In the genomic region with DNA sequence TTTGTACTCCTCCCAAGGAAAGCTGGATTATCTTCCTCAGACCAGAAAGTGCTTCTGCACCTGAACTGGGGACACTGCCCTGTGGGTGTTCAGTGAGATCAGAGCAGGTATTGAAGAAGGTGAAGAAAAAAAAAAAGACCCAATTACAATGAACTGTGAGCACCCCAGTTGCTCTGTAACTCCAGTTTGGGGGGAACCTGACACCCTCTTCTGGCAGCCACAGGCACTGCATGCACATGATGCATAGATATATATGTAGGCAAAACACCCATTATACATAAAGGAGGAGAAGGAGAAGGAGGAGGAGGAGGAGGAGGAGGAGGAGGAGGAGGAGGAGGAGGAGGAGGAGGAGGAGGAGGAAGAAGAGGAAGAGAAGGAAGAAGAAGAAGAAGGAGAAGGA, we compare ENCODE assay signal across 17 mouse cellular contexts. TPM values are rescaled to one million over a fixed set of nuclear protein-coding genes. Genes with fewer than 3 reads are reported as not detected.
DNase-seq lines count a peak whose midpoint lies in the region; ATAC-seq and TF ChIP-seq lines count a peak whose summit lies in the region.
"Had no signal": no experiment of that assay in that cellular context is flagged by ENCODE, and none has a peak within 500 bp of the region (broad histone marks: within the 10 kb centered on the region; RNA-seq: fewer than 3 reads in every experiment).

No protein-coding gene starts in this region.

- H3K9me3 ChIP-seq in kidney, postnatal 0 days (replicated peaks; ENCODE audit: low read length), result no peaks in the 10 kb centered on the region
- no peaks in the 10 kb centered on the region for H3K9me3 ChIP-seq in MEL (replicated peaks; ENCODE audit: insufficient read depth, low read length)
- H3K9me3 ChIP-seq in hindbrain, embryonic 16.5 days (ENCODE audit: control insufficient read depth, low read length), result no peaks in the 10 kb centered on the region
- H3K9me3 ChIP-seq: hindbrain, embryonic 10.5 days had no signal

- no peak for ATAC-seq in kidney, postnatal 0 days (replicated peaks; ENCODE audit: low FRiP score, low read depth)
- ATAC-seq in hindbrain, embryonic 16.5 days, result no peak
- no peak for ATAC-seq in erythroid progenitor cell, adult 5-6 weeks (replicated peaks; ENCODE audit: low FRiP score, poor library complexity, severe bottlenecking)
- ATAC-seq: forebrain, embryonic 14.5 days had no signal

- TF ChIP-seq POLR2A in MEL (IDR thresholded peaks at IDR 0.05; ENCODE audit: control insufficient read depth in 1 of 2, insufficient read depth in 1 of 2, low read depth in 1 of 2, low read length in 2 of 2, poor library complexity in 1 of 2), result no peak
- no peak for TF ChIP-seq POLR2A in small intestine, adult 2 months (IDR thresholded peaks at IDR 0.05; ENCODE audit: low read depth, low read length)

- peak; percentile 32 for TF ChIP-seq RAD21 in MEL (IDR thresholded peaks at IDR 0.05; ENCODE audit: low read depth, low read length)

- H3K4me2 ChIP-seq in kidney, postnatal 0 days (ENCODE audit: low read length), result no peak overlapping the region
- H3K4me2 ChIP-seq in hindbrain, embryonic 16.5 days (ENCODE audit: low read length), result no peak overlapping the region

- no peaks in the 10 kb centered on the region for H3K4me1 ChIP-seq in kidney, postnatal 0 days (replicated peaks; ENCODE audit: insufficient read depth, low read length)
- H3K4me1 ChIP-seq in MEL (ENCODE audit: control insufficient read depth in 1 of 2, insufficient read depth in 2 of 2, low read length in 2 of 2), result no peaks in the 10 kb centered on the region
- H3K4me1 ChIP-seq in small intestine, adult 2 months (ENCODE audit: control insufficient read depth, insufficient read depth, insufficient read length, low read length), result no peaks in the 10 kb centered on the region
- no peaks in the 10 kb centered on the region for H3K4me1 ChIP-seq in hindbrain, embryonic 16.5 days (ENCODE audit: control insufficient read depth, insufficient read depth, low read depth, low read length)
- H3K4me1 ChIP-seq: hindbrain, embryonic 10.5 days had no signal

- H3K79me2 ChIP-seq in MEL (ENCODE audit: control insufficient read depth, insufficient read depth, low read length, poor library complexity), result no peaks in the 10 kb centered on the region

- H3K9ac ChIP-seq in kidney, postnatal 0 days (ENCODE audit: low read depth, low read length), result no peak overlapping the region
- no peak overlapping the region for H3K9ac ChIP-seq in MEL (ENCODE audit: control insufficient read depth, low read depth, low read length, poor library complexity, severe bottlenecking)
- H3K9ac ChIP-seq in hindbrain, embryonic 16.5 days (ENCODE audit: low read depth, low read length), result no peak overlapping the region

- H3K36me3 ChIP-seq in kidney, postnatal 0 days (ENCODE audit: insufficient read depth, low read length), result no peaks in the 10 kb centered on the region
- no peaks in the 10 kb centered on the region for H3K36me3 ChIP-seq in MEL (ENCODE audit: control insufficient read depth in 1 of 2, insufficient read depth in 2 of 2, low read length in 2 of 2)
- no peaks in the 10 kb centered on the region for H3K36me3 ChIP-seq in small intestine, adult 2 months (ENCODE audit: control insufficient read depth, insufficient read depth, low read length)
- no peaks in the 10 kb centered on the region for H3K36me3 ChIP-seq in hindbrain, embryonic 16.5 days (ENCODE audit: control insufficient read depth, insufficient read depth, low read length)
- H3K36me3 ChIP-seq: hindbrain, embryonic 10.5 days had no signal

- H3K4me3 ChIP-seq in kidney, postnatal 0 days (replicated peaks; ENCODE audit: low read depth, low read length), result no peak overlapping the region
- no peak overlapping the region for H3K4me3 ChIP-seq in MEL (ENCODE audit: control insufficient read depth in 1 of 2, insufficient read depth in 1 of 2, low read depth in 2 of 2, low read length in 2 of 2)
- H3K4me3 ChIP-seq in small intestine, adult 2 months (ENCODE audit: low read depth, low read length), result no peak overlapping the region
- no peak overlapping the region for H3K4me3 ChIP-seq in hindbrain, embryonic 16.5 days (ENCODE audit: low read length)
- H3K4me3 ChIP-seq: hindbrain, embryonic 10.5 days had no signal

- no peak for DNase-seq in kidney, postnatal 0 days (ENCODE audit: low spot score)
- DNase-seq in kidney, postnatal 25 days, result no peak
- peak; percentile 71 to 74 for DNase-seq in B cell, adult 2 months
- peak; percentile 35 for DNase-seq in MEL (ENCODE audit: low read depth, low spot score)
- DNase-seq in layer of hippocampus, adult 11-12 months (ENCODE audit: low spot score), result no peak

- H3K27me3 ChIP-seq in kidney, postnatal 0 days (ENCODE audit: insufficient read depth, low read length), result no peaks in the 10 kb centered on the region
- H3K27me3 ChIP-seq in MEL (ENCODE audit: control insufficient read depth in 1 of 2, insufficient read depth in 2 of 2, low read length in 2 of 2), result peaks cover 0 to 2% of the 10 kb centered on the region in 2 experiments; a peak in 2 of 4 replicates
- no peaks in the 10 kb centered on the region for H3K27me3 ChIP-seq in small intestine, adult 2 months (ENCODE audit: control insufficient read depth, insufficient read depth, low read length)
- H3K27me3 ChIP-seq in hindbrain, embryonic 16.5 days (replicated peaks; ENCODE audit: control insufficient read depth, insufficient read depth, low read length), result no peaks in the 10 kb centered on the region

- no peak overlapping the region for H3K27ac ChIP-seq in kidney, postnatal 0 days
- H3K27ac ChIP-seq in MEL (ENCODE audit: control insufficient read depth, low read depth, low read length), result no peak overlapping the region
- no peak overlapping the region for H3K27ac ChIP-seq in small intestine, adult 2 months (ENCODE audit: insufficient read depth, low read depth, low read length)
- no peak overlapping the region for H3K27ac ChIP-seq in hindbrain, embryonic 16.5 days (ENCODE audit: low read depth, low read length)
- H3K27ac ChIP-seq: hindbrain, embryonic 10.5 days had no signal

- no peak for TF ChIP-seq EP300 in MEL (IDR thresholded peaks at IDR 0.05; ENCODE audit: low read depth in 1 of 2, low read length in 2 of 2)

- peak; percentile 46 for TF ChIP-seq CTCF in kidney, postnatal 0 days (IDR thresholded peaks at IDR 0.05; ENCODE audit: low read depth)
- TF ChIP-seq CTCF in MEL (IDR thresholded peaks at IDR 0.05 in 2 of 3, conservative IDR thresholded peaks at IDR 0.05 in 1 of 3; ENCODE audit: control insufficient read depth in 1 of 3, insufficient read depth in 1 of 3, low read depth in 2 of 3, low read length in 3 of 3, poor library complexity in 1 of 3, severe bottlenecking in 1 of 3), result peak; percentile 43 to 60 (median 48); a peak in 5 of 6 replicates
- TF ChIP-seq CTCF in small intestine, adult 2 months (IDR thresholded peaks at IDR 0.05; ENCODE audit: extremely low read depth, insufficient read length, insufficient replicate concordance, low read depth, low read length), result peak; percentile 24; the same call in 1 of the 2 replicates

TF ChIP-seq in MEL, 35 proteins besides CTCF, POLR2A, EP300 and RAD21:
- peak; percentile 54 for TF ChIP-seq SMC3 (IDR thresholded peaks at IDR 0.05; ENCODE audit: low read depth, low read length)
- 0 out of 2 replicates have a peak, but pooled peaks have one; percentile 22 for TF ChIP-seq ZNF384 (IDR thresholded peaks at IDR 0.05; ENCODE audit: low read depth, low read length)
- no peak for TF ChIP-seq ZMIZ1 (IDR thresholded peaks at IDR 0.05; ENCODE audit: low read depth, low read length)
- TF ChIP-seq ZC3H11A (IDR thresholded peaks at IDR 0.05; ENCODE audit: low read depth, low read length), result peak; percentile 15; the same call in 1 of the 2 replicates
TF ChIP-seq in MEL: peak in this region for 3.

RNA-seq across cellular contexts. Expression of a gene that starts 13.4 kb away (rescaled TPM):
- 0.18 TPM in 1 of 2 replicates, not detected in the other for polyA plus RNA-seq in kidney, postnatal 0 days (2015; fragmentation: Nextera tagmentation; extraction: Ambion mirVana)
- not detected in 2 replicates for total RNA-seq in MEL (2012; rRNA removed)
- polyA plus RNA-seq in MEL (2012; ENCODE audit: insufficient read depth in 1 of 2, insufficient read length in 2 of 2, low read depth in 1 of 2, low replicate concordance in 2 of 2, missing spikeins in 1 of 2), result not detected
- not detected in 2 replicates for polyA plus RNA-seq in small intestine, adult 2 months (2012; rRNA removed)
- not detected in 2 replicates for polyA plus RNA-seq in hindbrain, embryonic 16.5 days (2015; fragmentation: Nextera tagmentation; extraction: Ambion mirVana)
- not detected in 2 replicates for total RNA-seq in erythroid progenitor cell, adult 5-6 weeks (2015; ENCODE audit: low replicate concordance)
- total RNA-seq in erythroid progenitor cell, adult 5-6 weeks (2017; ENCODE audit: low replicate concordance), result not detected in 2 replicates
- total RNA-seq: left cerebral cortex, adult 18-20 months; monocyte, adult 5-6 weeks had no signal
- polyA plus RNA-seq: forebrain, embryonic 14.5 days; gonadal fat pad, adult 2 months; hindbrain, embryonic 10.5 days; kidney, embryonic 16.5 days; liver, embryonic 16.5 days; stomach, embryonic 16.5 days had no signal

RNA-seq across cellular contexts. Expression of a gene that starts 15.2 kb away (rescaled TPM):
- polyA plus RNA-seq in kidney, postnatal 0 days (2015; fragmentation: Nextera tagmentation; extraction: Ambion mirVana), result not detected in 2 replicates
- total RNA-seq in MEL (2012; rRNA removed), result not detected in 2 replicates
- polyA plus RNA-seq in MEL (2012; ENCODE audit: insufficient read depth in 1 of 2, insufficient read length in 2 of 2, low read depth in 1 of 2, low replicate concordance in 2 of 2, missing spikeins in 1 of 2), result not detected
- not detected in 2 replicates for polyA plus RNA-seq in small intestine, adult 2 months (2012; rRNA removed)
- polyA plus RNA-seq in hindbrain, embryonic 16.5 days (2015; fragmentation: Nextera tagmentation; extraction: Ambion mirVana), result not detected in 2 replicates
- not detected in 2 replicates for total RNA-seq in erythroid progenitor cell, adult 5-6 weeks (2015; ENCODE audit: low replicate concordance)
- not detected in 2 replicates for total RNA-seq in erythroid progenitor cell, adult 5-6 weeks (2017; ENCODE audit: low replicate concordance)
- total RNA-seq: left cerebral cortex, adult 18-20 months; monocyte, adult 5-6 weeks had no signal
- polyA plus RNA-seq: embryonic facial prominence, embryonic 11.5 days; forebrain, embryonic 14.5 days; gonadal fat pad, adult 2 months; hindbrain, embryonic 10.5 days; kidney, embryonic 16.5 days; liver, embryonic 16.5 days; stomach, embryonic 16.5 days had no signal

RNA-seq across cellular contexts. Expression of a gene that starts 39.2 kb away (rescaled TPM):
- polyA plus RNA-seq in kidney, postnatal 0 days (2015; fragmentation: Nextera tagmentation; extraction: Ambion mirVana), result not detected in 2 replicates
- not detected in 2 replicates for total RNA-seq in MEL (2012; rRNA removed)
- not detected for polyA plus RNA-seq in MEL (2012; ENCODE audit: insufficient read depth in 1 of 2, insufficient read length in 2 of 2, low read depth in 1 of 2, low replicate concordance in 2 of 2, missing spikeins in 1 of 2)
- polyA plus RNA-seq in small intestine, adult 2 months (2012; rRNA removed), result not detected in 2 replicates
- polyA plus RNA-seq in hindbrain, embryonic 16.5 days (2015; fragmentation: Nextera tagmentation; extraction: Ambion mirVana), result not detected in 2 replicates
- not detected in 2 replicates for total RNA-seq in erythroid progenitor cell, adult 5-6 weeks (2015; ENCODE audit: low replicate concordance)
- total RNA-seq in erythroid progenitor cell, adult 5-6 weeks (2017; ENCODE audit: low replicate concordance), result not detected in 2 replicates
- total RNA-seq: left cerebral cortex, adult 18-20 months; monocyte, adult 5-6 weeks had no signal
- polyA plus RNA-seq: embryonic facial prominence, embryonic 11.5 days; forebrain, embryonic 14.5 days; hindbrain, embryonic 10.5 days; kidney, embryonic 16.5 days; liver, embryonic 16.5 days; stomach, embryonic 16.5 days had no signal

Comparison
In these comparisons a context has a peak if more than half of its experiments do, and no peak if none do; other contexts are left out.
1. DNase-seq: peak in B cell, adult 2 months (2 of 2) and MEL (single experiment); none in kidney, postnatal 0 days (single experiment), kidney, postnatal 25 days (0 of 2) and layer of hippocampus, adult 11-12 months (single experiment).
2. Peak in every context shown above with its lines, with median percentiles within 50 percentile points of each other: CTCF ChIP-seq.